Mouse (Mus musculus) liver, embryonic 14.5 days (tissue): Measurements from ENCODE around the gene Nup210. TPM values are rescaled to one million over a fixed set of nuclear protein-coding genes. Genes with fewer than 3 reads are reported as not detected.

Experiments
- ATAC-seq: fragments of 200-750 bp; cut with Nextera tagmentation; 2 replicates; pipeline ENCODE4 v1.8.0; 2017; ENCODE audit warnings: moderate number of reproducible peaks, mild to moderate bottlenecking, moderate library complexity; ENCODE audit not compliant: insufficient read depth
- DNase-seq, 3 experiments: peaks; one replicate each; pipeline ENCODE4 v3.0.0-alpha.2; 2012 to 2013; ENCODE audit warnings: low read depth in 3 of 3, low spot score in 3 of 3
- H3K27ac ChIP-seq: fragments of 300-500 bp; sonication (generic); 2 replicates; pipeline ENCODE4 v1.5.1; 2014; ENCODE audit warnings: moderate library complexity, mild to moderate bottlenecking, control low read depth, inconsistent platforms
- H3K27me3 ChIP-seq: fragments of 300-500 bp; sonication (generic); 2 replicates; pipeline ENCODE4 v1.6.1; 2014; ENCODE audit warnings: mild to moderate bottlenecking, low read length, moderate library complexity; ENCODE audit not compliant: control insufficient read depth, insufficient read depth
- H3K36me3 ChIP-seq: fragments of 300-500 bp; sonication (generic); replicated peaks from 2 replicates; pipeline ENCODE4 v1.6.1; 2014; ENCODE audit warnings: low read depth; ENCODE audit not compliant: control insufficient read depth, insufficient read depth
- H3K4me1 ChIP-seq, 2 experiments: fragments of 200-500 bp in 1 of 2; fragments of 300-500 bp in 1 of 2; sonication (generic) in 1 of 2; replicated peaks; 2 replicates each; pipeline ENCODE4 v1.6.1; 2012 to 2014; ENCODE audit warnings: antibody characterized with exemption in 1 of 2, inconsistent platforms in 1 of 2, low read length in 1 of 2; ENCODE audit not compliant: control insufficient read depth in 2 of 2, insufficient read depth in 2 of 2
- H3K4me2 ChIP-seq: fragments of 300-500 bp; sonication (generic); 2 replicates; pipeline ENCODE4 v1.6.1; 2014; ENCODE audit warnings: low read depth, mild to moderate bottlenecking, control low read depth, moderate library complexity
- H3K4me3 ChIP-seq, 2 experiments: fragments of 200-500 bp in 1 of 2; fragments of 300-500 bp in 1 of 2; sonication (generic) in 1 of 2; 2 replicates each; pipeline ENCODE4 v1.5.1; 2012 to 2014; ENCODE audit warnings: low read depth in 2 of 2, low read length in 2 of 2, mild to moderate bottlenecking in 2 of 2, control low read depth in 1 of 2, inconsistent platforms in 1 of 2, moderate library complexity in 1 of 2; ENCODE audit not compliant: insufficient read depth in 1 of 2
- H3K9ac ChIP-seq: fragments of 300-500 bp; sonication (generic); replicated peaks from 2 replicates; pipeline ENCODE4 v1.6.1; 2014; ENCODE audit warnings: mild to moderate bottlenecking, control low read depth, moderate library complexity
- H3K9me3 ChIP-seq: fragments of 300-500 bp; sonication (generic); 2 replicates; pipeline ENCODE4 v1.6.1; 2016; ENCODE audit warnings: low read length, mixed read lengths; ENCODE audit not compliant: control insufficient read depth
- CTCF ChIP-seq: IDR thresholded peaks from 2 replicates; pipeline ENCODE4 v1.5.1; 2016; ENCODE audit warnings: antibody characterized with exemption, low read depth, control low read depth
- EP300 ChIP-seq: IDR thresholded peaks from 2 replicates; pipeline ENCODE4 v1.6.1; 2016; ENCODE audit warnings: antibody characterized with exemption, low read depth
- WGBS: fragments of 180-500 bp; shearing (Covaris S2); extraction: QIAGEN DNeasy Blood & Tissue Kit; methylation state at CpG from one replicate; pipeline ENCODE4 v1.1.7; 2014; ENCODE audit not compliant: insufficient replicate concordance; 5-methylcytosine and 5-hydroxymethylcytosine counted together
- polyA plus RNA-seq, 2 experiments: library from polyadenylated mRNA; depleted of rRNA in 1 of 2; stranded (reverse) in 1 of 2; unstranded in 1 of 2; fragments of >200 nt; fragmentation: Nextera tagmentation in 1 of 2; extraction: Ambion mirVana in 1 of 2; gene quantifications; 2 replicates each; pipeline versions ENCODE4 v1.2.1 to v1.2.3; 2012 to 2014

The Nup210 gene
- polyA plus RNA-seq, 2 experiments: 32.4 to 35.1 TPM

DNA sequence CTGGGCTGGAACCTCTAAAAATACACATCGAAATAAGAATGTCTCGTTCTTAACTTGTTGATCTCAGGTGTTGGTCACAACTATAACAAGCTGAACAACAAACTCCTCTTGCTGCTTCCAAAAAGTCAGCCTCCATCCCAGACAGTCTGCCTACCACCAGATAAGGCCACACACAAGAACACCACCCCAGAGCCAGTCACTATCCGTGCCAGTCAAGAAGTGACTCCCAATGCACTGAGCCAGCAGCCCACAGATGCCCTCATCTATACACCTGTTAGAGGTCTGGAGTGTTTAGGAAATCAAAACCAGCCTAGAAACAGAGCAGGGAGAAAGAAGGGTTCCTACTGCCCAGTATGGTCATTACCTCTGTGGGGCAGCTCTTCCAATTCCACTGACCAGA, 18.8 kb downstream of the Nup210 start:
- TF ChIP-seq CTCF: no peak
- TF ChIP-seq EP300: no peak
- Histone ChIP-seq H3K4me1 (no peaks in the 10 kb centered on the region), H3K4me2 (no peak overlapping the region), H3K9me3 (no peaks in the 10 kb centered on the region), H3K9ac (no peak overlapping the region), H3K27me3 (no peaks in the 10 kb centered on the region), H3K4me3 (no peak overlapping the region), H3K36me3 (peaks cover 77% of the 10 kb centered on the region), H3K27ac (no peak overlapping the region)
- ATAC-seq: no peak
- WGBS: 80% methylated on average over 3 of the region's 3 CpGs
- no peak for DNase-seq

DNA sequence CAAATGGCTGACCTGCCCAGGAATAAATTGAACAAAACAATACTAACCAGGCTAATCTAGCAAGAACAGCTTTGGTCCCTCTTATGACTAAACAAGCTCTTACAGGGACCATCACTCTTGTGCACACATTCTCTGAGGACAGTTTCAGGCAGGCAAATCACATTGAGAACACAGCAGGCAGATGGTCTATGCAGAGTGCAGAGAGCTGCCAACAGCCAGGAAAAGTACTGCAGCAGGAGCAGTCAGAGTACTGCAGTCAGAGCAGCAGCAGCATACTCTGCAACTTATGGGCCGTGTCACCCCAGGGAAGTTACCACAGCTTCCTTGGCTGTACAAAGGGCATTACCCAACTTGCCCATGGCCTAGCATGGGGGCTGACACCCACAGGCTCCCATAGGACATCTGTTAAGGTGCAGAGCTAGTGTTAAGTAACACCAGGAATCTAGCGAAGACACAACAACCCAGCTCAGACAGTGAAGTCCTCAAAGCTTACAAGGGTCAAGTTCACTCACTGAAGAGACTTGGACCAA, 21.5 kb downstream of the Nup210 start:
- DNase-seq (no peak), ATAC-seq (no peak)
- Histone ChIP-seq H3K4me1 (no peaks in the 10 kb centered on the region), H3K27me3 (no peaks in the 10 kb centered on the region), H3K9me3 (no peaks in the 10 kb centered on the region), H3K4me2 (no peak overlapping the region), H3K27ac (no peak overlapping the region), H3K36me3 (peaks cover 95% of the 10 kb centered on the region), H3K4me3 (no peak overlapping the region), H3K9ac (no peak overlapping the region)
- WGBS: 84% methylated on average over 2 of the region's 2 CpGs
- TF ChIP-seq CTCF (no peak), EP300 (no peak)

DNA sequence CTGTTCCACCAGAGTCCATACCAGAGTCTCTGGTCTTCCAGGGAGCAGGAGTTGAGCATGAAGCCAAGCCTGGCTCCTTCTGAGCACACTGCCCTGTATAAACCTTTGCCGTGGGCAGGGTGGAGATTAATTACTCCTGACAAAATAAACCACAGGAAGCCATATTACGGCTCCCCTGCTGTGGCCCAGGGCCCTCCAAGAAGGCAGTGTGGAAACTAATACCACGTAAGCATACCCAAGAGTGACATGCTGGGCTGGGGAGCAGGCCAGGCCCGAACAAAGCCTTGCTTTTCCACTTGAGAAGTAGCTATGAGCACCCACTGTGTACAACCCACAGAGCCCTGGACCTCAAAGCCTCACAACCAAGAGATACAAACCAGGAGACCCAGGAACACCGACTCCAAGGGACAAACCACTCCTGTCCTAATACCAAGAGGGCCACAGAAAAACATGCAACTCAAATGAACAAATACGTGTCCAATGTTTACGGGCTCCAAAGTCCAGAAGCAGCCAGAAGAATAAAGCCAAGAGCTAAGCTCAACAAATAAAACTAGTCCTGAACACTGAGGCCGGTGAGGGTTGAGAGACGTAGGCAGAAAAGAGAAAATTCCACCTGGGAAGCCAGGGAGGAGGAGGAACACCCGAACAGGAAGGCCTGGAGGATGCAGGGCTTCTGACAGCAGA, 24.3 kb downstream of the Nup210 start:
- WGBS: 80% methylated on average over 10 of the region's 10 CpGs
- ATAC-seq: no peak
- no peak for DNase-seq
- H3K9me3 ChIP-seq: no peaks in the 10 kb centered on the region
- H3K4me1 ChIP-seq: no peaks in the 10 kb centered on the region
- H3K27me3 ChIP-seq: no peaks in the 10 kb centered on the region
- H3K27ac ChIP-seq: no peak overlapping the region
- TF ChIP-seq EP300: no peak
- TF ChIP-seq CTCF: no peak
- H3K36me3 ChIP-seq: peaks cover 97% of the 10 kb centered on the region
- H3K9ac ChIP-seq: no peak overlapping the region
- no peak overlapping the region for H3K4me2 ChIP-seq
- H3K4me3 ChIP-seq: no peak overlapping the region

DNA sequence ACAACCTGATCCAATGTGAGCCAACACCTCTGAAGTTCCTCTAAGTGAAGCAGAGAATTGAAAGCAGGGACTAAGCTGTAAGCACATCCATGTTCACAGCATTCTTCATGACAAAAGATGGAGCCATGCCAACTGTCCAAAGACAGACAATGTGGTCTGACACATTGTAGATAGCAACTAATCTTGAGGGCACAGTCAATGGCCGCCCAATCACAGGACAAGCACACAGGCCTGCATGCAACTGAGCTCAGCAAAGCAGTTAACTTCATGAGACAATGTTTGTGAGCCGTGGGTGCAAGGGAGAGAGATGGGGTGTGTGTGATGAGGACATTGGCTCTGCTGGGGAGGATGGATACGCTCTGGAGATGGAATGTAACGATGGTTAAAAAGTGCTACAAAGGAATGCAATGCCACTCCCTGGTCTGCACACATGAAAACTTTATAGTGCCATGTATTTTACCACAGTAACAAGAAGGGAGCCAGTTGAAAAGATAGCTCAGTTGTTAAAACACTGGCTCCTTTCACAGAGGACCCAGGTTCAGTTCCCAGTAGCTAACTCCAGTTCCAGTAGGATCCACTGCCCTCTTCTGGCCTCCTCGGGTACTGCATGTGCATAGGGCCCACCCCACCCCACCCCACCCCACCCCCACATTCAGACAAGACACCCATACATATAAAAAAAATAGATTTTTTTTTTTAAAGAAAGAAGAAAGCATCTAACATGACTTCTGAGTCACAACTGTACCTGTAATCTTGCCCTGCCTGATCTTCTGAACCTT, 31.3 kb downstream of the Nup210 start:
- peak in 1 of 3 experiments; percentile 31 for DNase-seq
- TF ChIP-seq EP300 (peak; percentile 66), CTCF (peak; percentile 69)

DNA sequence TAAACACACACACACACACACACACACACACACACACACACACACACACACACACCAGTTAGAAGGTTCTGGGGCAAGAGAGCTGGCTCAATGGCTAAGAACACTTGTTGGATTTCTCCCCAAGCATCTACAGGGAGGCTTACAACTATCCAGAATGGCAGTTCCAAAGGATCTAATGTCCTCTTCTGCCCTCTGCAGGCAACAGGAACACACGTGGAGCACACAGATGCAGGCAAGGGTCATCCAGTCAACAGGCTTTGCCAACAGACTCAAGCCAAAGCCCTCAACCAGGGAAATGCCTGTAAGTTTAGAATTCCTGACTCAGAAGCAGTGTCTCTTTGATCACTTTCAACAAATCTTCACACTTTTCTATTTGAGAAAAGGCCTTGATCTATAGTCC, 36.6 kb downstream of the Nup210 start:
- no peak overlapping the region for H3K27ac ChIP-seq
- no peak overlapping the region for H3K9ac ChIP-seq
- DNase-seq: no peak
- no peaks in the 10 kb centered on the region for H3K9me3 ChIP-seq
- TF ChIP-seq EP300: no peak
- peak; percentile 53 for TF ChIP-seq CTCF
- peaks cover 0 to 2% of the 10 kb centered on the region in 2 experiments; a peak in 2 of 4 replicates for H3K4me1 ChIP-seq
- H3K36me3 ChIP-seq: peaks cover 49% of the 10 kb centered on the region
- no peak overlapping the region for H3K4me2 ChIP-seq
- no peak for ATAC-seq
- H3K4me3 ChIP-seq: no peak overlapping the region
- 41% methylated on average over 1 of the region's 1 CpGs for WGBS
- no peaks in the 10 kb centered on the region for H3K27me3 ChIP-seq

More for the DNA sequence above, 31.3 kb downstream of the Nup210 start:
- H3K27ac ChIP-seq: no peak overlapping the region
- H3K4me2 ChIP-seq: no peak overlapping the region
- no peaks in the 10 kb centered on the region for H3K9me3 ChIP-seq
- H3K4me3 ChIP-seq: no peak overlapping the region
- no peaks in the 10 kb centered on the region for H3K27me3 ChIP-seq
- peaks cover 0 to 4% of the 10 kb centered on the region in 2 experiments; a peak in 2 of 4 replicates for H3K4me1 ChIP-seq
- peaks cover 69% of the 10 kb centered on the region for H3K36me3 ChIP-seq
- H3K9ac ChIP-seq: no peak overlapping the region
- peak; percentile 64; the same call in 1 of the 2 replicates for ATAC-seq
- whole genome bisulfite sequencing: 54% methylated on average over 5 of the region's 5 CpGs
